Mouse (Mus musculus): ENCODE results near the gene Coro1c. TPM values are rescaled to one million over a fixed set of nuclear protein-coding genes. Genes with fewer than 3 reads are reported as not detected.

Gene Coro1c
- total and polyA plus RNA-seq, 3 experiments: 77.3 to 158 (median 103) TPM

GRCm38 (mm10) chr5:113955691-113956090 lies 47.1 kb upstream of the Coro1c start:
- H3K27ac ChIP-seq (ENCODE audit: control insufficient read depth, low read depth, low read length): no peak overlapping the region
- no peak overlapping the region for H3K4me3 ChIP-seq (ENCODE audit: control insufficient read depth in 1 of 2, insufficient read depth in 1 of 2, low read depth in 2 of 2, low read length in 2 of 2)
- H3K79me2 ChIP-seq (ENCODE audit: control insufficient read depth, insufficient read depth, low read length, poor library complexity): no peaks in the 10 kb centered on the region
- TF ChIP-seq GATA1 (IDR thresholded peaks at IDR 0.05; ENCODE audit: low read depth, low read length): no peak
- TF ChIP-seq E2F4 (IDR thresholded peaks at IDR 0.05; ENCODE audit: borderline replicate concordance, low read depth, low read length): no peak
- no peak for TF ChIP-seq TAL1 (IDR thresholded peaks at IDR 0.05; ENCODE audit: low read length)
- TF ChIP-seq MAX (IDR thresholded peaks at IDR 0.05; ENCODE audit: low read length): no peak
- TF ChIP-seq JUND (IDR thresholded peaks at IDR 0.05; ENCODE audit: low read depth, low read length): no peak
- no peak for TF ChIP-seq BHLHE40 (IDR thresholded peaks at IDR 0.05; ENCODE audit: borderline replicate concordance, low read depth, low read length)
- TF ChIP-seq NRF1 (IDR thresholded peaks at IDR 0.05; ENCODE audit: insufficient read depth, low read depth, low read length, poor library complexity, severe bottlenecking): no peak
- no peak for TF ChIP-seq GABPA (IDR thresholded peaks at IDR 0.05; ENCODE audit: low read depth, low read length)
- TF ChIP-seq RCOR1 (IDR thresholded peaks at IDR 0.05; ENCODE audit: low read depth, low read length): no peak
- TF ChIP-seq HCFC1 (IDR thresholded peaks at IDR 0.05; ENCODE audit: low read depth, low read length): no peak
- no peak for TF ChIP-seq CHD2 (IDR thresholded peaks at IDR 0.05; ENCODE audit: low read length)
- TF ChIP-seq NELFE (IDR thresholded peaks at IDR 0.05; ENCODE audit: low read depth, low read length): no peak
- DNase-seq (ENCODE audit: low read depth, low spot score): no peak
- H3K4me1 ChIP-seq (ENCODE audit: control insufficient read depth in 1 of 2, insufficient read depth in 2 of 2, low read length in 2 of 2): peaks cover 3 to 24% of the 10 kb centered on the region in 2 experiments; a peak in 3 of 4 replicates
- no peaks in the 10 kb centered on the region for H3K27me3 ChIP-seq (ENCODE audit: control insufficient read depth in 1 of 2, insufficient read depth in 2 of 2, low read length in 2 of 2)
- H3K9me3 ChIP-seq (replicated peaks; ENCODE audit: insufficient read depth, low read length): no peaks in the 10 kb centered on the region
- peaks cover 0 to 17% of the 10 kb centered on the region in 2 experiments; a peak in 2 of 4 replicates for H3K36me3 ChIP-seq (ENCODE audit: control insufficient read depth in 1 of 2, insufficient read depth in 2 of 2, low read length in 2 of 2)
- H3K9ac ChIP-seq (ENCODE audit: control insufficient read depth, low read depth, low read length, poor library complexity, severe bottlenecking): no peak overlapping the region

- H3K27me3 ChIP-seq (ENCODE audit: control insufficient read depth in 1 of 2, insufficient read depth in 2 of 2, low read length in 2 of 2): no peaks in the 10 kb centered on the region
- H3K36me3 ChIP-seq (ENCODE audit: control insufficient read depth in 1 of 2, insufficient read depth in 2 of 2, low read length in 2 of 2): peaks cover 0 to 17% of the 10 kb centered on the region in 2 experiments; a peak in 2 of 4 replicates
- H3K27ac ChIP-seq (ENCODE audit: control insufficient read depth, low read depth, low read length): no peak overlapping the region
- H3K79me2 ChIP-seq (ENCODE audit: control insufficient read depth, insufficient read depth, low read length, poor library complexity): no peaks in the 10 kb centered on the region
- H3K4me3 ChIP-seq (ENCODE audit: control insufficient read depth in 1 of 2, insufficient read depth in 1 of 2, low read depth in 2 of 2, low read length in 2 of 2): no peak overlapping the region
- no peak overlapping the region for H3K9ac ChIP-seq (ENCODE audit: control insufficient read depth, low read depth, low read length, poor library complexity, severe bottlenecking)
- no peak for DNase-seq (ENCODE audit: low read depth, low spot score)
- peaks cover 3 to 24% of the 10 kb centered on the region in 2 experiments; a peak in 3 of 4 replicates for H3K4me1 ChIP-seq (ENCODE audit: control insufficient read depth in 1 of 2, insufficient read depth in 2 of 2, low read length in 2 of 2)
- TF ChIP-seq MAFK (IDR thresholded peaks at IDR 0.05; ENCODE audit: borderline replicate concordance, low read depth, low read length) (no peak), MYB (IDR thresholded peaks at IDR 0.05; ENCODE audit: low read depth, low read length) (no peak), RCOR1 (IDR thresholded peaks at IDR 0.05; ENCODE audit: low read depth, low read length) (no peak), MAX (IDR thresholded peaks at IDR 0.05; ENCODE audit: low read length) (no peak), BHLHE40 (IDR thresholded peaks at IDR 0.05; ENCODE audit: borderline replicate concordance, low read depth, low read length) (no peak), ZC3H11A (IDR thresholded peaks at IDR 0.05; ENCODE audit: low read depth, low read length) (no peak), POLR2A (IDR thresholded peaks at IDR 0.05; ENCODE audit: control insufficient read depth in 1 of 2, insufficient read depth in 1 of 2, low read depth in 1 of 2, low read length in 2 of 2, poor library complexity in 1 of 2) (no peak), NELFE (IDR thresholded peaks at IDR 0.05; ENCODE audit: low read depth, low read length) (no peak), CHD1 (IDR thresholded peaks at IDR 0.05; ENCODE audit: low read depth, low read length) (no peak), ELF1 (IDR thresholded peaks at IDR 0.05; ENCODE audit: low read depth, low read length) (no peak), ETS1 (IDR thresholded peaks at IDR 0.05; ENCODE audit: low read depth, low read length) (no peak), ZNF384 (IDR thresholded peaks at IDR 0.05; ENCODE audit: low read depth, low read length) (no peak), CTCF (IDR thresholded peaks at IDR 0.05 in 2 of 3, conservative IDR thresholded peaks at IDR 0.05 in 1 of 3; ENCODE audit: control insufficient read depth in 1 of 3, insufficient read depth in 1 of 3, low read depth in 2 of 3, low read length in 3 of 3, poor library complexity in 1 of 3, severe bottlenecking in 1 of 3) (no peak)
- no peaks in the 10 kb centered on the region for H3K9me3 ChIP-seq (replicated peaks; ENCODE audit: insufficient read depth, low read length)
Measured at GRCm38 (mm10) chr5:113955281-113955680, 46.7 kb upstream of the Coro1c start.

Data from MEL (cell line).